Mouse (Mus musculus): Measurements from ENCODE around the gene Alkbh2. TPM values are rescaled to one million over a fixed set of nuclear protein-coding genes. Genes with fewer than 3 reads are reported as not detected.

The Alkbh2 gene
- polyA plus RNA-seq, 1 experiment from 2014 or later = 11.8 TPM

DNA sequence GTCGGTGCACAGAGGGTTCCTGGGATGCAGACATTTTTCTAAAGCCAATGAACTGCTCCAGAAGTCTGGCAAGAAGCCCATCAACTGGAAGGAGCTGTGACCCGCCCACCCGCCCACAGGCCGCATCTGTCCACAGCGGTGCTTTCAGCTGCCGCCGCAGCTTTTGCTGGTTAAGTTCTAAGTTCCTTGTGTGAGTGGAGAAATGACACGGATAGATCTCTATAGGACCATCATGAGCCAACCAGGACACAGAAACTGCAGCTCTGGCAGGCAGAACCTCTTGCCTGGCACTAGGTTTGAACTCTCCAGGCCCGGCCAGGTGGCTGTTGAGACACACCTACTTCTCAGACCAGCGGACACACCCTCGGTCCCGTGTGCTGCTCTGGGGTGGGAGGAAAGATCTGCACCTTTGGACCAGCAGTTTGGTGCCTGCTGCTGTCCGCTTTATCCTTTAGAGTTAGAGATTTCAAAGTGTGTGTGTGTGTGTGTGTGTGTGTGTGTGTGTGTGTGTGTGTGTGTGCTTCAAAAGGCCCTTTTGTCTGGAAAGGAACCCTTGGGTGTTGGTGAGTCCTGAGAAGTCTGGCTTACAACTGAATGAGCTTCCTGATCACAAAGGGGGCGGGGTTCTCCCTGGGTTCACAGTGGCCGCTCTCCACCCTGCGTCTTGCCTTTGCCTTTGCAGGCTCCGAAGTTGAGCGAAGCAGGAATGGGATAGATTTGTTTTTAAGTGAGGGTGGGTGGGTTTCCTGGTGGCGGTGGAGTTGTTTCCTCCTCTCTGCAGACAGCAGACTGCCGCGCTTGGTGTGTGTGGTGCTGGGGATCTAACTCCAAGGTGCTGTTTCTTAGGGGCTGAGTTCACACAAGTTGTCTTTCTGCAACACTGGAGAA is 10.5 kb upstream of the Alkbh2 start:
- ATAC-seq (ENCODE audit: insufficient number of reproducible peaks, insufficient read depth, low FRiP score, low TSS enrichment, low read depth) = no peak
- Histone ChIP-seq H3K9ac (no peak overlapping the region), H3K36me3 (peaks cover 43% of the 10 kb centered on the region), H3K27me3 (no peaks in the 10 kb centered on the region), H3K27ac (peak overlapping the region; percentile 51), H3K4me1 (peaks cover 15% of the 10 kb centered on the region), H3K9me3 (no peaks in the 10 kb centered on the region), H3K4me2 (no peak overlapping the region), H3K4me3 (no peak overlapping the region)
- WGBS = 75% methylated on average over 21 of the region's 21 CpGs

GRCm38 (mm10) chr5:114137481-114138276 is 9.7 kb upstream of the Alkbh2 start:
- Histone ChIP-seq H3K36me3 (peaks cover 45% of the 10 kb centered on the region), H3K9ac (no peak overlapping the region), H3K27me3 (no peaks in the 10 kb centered on the region), H3K4me2 (no peak overlapping the region), H3K27ac (no peak overlapping the region), H3K9me3 (no peaks in the 10 kb centered on the region), H3K4me1 (peaks cover 19% of the 10 kb centered on the region), H3K4me3 (no peak overlapping the region)
- 82% methylated on average over 15 of the region's 15 CpGs for WGBS
- ATAC-seq (ENCODE audit: insufficient number of reproducible peaks, insufficient read depth, low FRiP score, low TSS enrichment, low read depth) = no peak

DNA sequence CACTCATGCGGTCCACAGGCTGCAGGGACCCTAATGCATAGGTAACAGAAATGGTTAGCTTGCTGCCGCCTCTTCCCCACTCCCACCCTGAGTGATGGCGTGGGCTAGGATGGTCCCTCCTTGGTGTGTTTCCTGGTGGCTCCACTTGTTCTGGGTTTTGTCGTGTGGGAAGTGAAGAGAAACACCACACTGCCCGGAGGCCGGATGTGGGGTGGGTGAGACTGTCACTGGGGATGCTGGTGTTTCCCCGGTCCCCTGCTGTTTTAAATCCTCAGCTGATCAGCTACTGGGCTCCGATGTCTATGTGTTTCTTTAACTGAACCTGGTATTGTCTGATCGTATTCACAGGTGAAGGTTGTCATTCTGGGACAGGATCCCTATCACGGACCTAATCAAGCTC is 7.5 kb upstream of the Alkbh2 start:
- Histone ChIP-seq H3K27ac (no peak overlapping the region), H3K36me3 (peaks cover 45% of the 10 kb centered on the region), H3K9ac (0 out of 2 replicates have a peak overlapping the region, but pooled peaks have one; percentile 46), H3K27me3 (no peaks in the 10 kb centered on the region), H3K4me2 (no peak overlapping the region), H3K4me3 (no peak overlapping the region), H3K9me3 (no peaks in the 10 kb centered on the region), H3K4me1 (peaks cover 34% of the 10 kb centered on the region)
- ATAC-seq (ENCODE audit: insufficient number of reproducible peaks, insufficient read depth, low FRiP score, low TSS enrichment, low read depth) = no peak
- WGBS = 93% methylated on average over 10 of the region's 10 CpGs

GRCm38 (mm10) chr5:114134091-114134534 is 6.1 kb upstream of the Alkbh2 start:
- Histone ChIP-seq H3K27ac (no peak overlapping the region), H3K27me3 (no peaks in the 10 kb centered on the region), H3K4me1 (peaks cover 38% of the 10 kb centered on the region), H3K9me3 (no peaks in the 10 kb centered on the region), H3K36me3 (peaks cover 37% of the 10 kb centered on the region), H3K4me2 (no peak overlapping the region), H3K4me3 (no peak overlapping the region), H3K9ac (peak overlapping the region; percentile 27; the same call in 1 of the 2 replicates)
- WGBS = 48% methylated on average over 6 of the region's 6 CpGs
- no peak for ATAC-seq (ENCODE audit: insufficient number of reproducible peaks, insufficient read depth, low FRiP score, low TSS enrichment, low read depth)

- ATAC-seq (ENCODE audit: insufficient number of reproducible peaks, insufficient read depth, low FRiP score, low TSS enrichment, low read depth) = no peak
- WGBS = 90% methylated on average over 6 of the region's 6 CpGs
- Histone ChIP-seq H3K27me3 (no peaks in the 10 kb centered on the region), H3K27ac (no peak overlapping the region), H3K9me3 (no peaks in the 10 kb centered on the region), H3K4me3 (no peak overlapping the region), H3K9ac (no peak overlapping the region), H3K4me1 (peaks cover 40% of the 10 kb centered on the region), H3K36me3 (peaks cover 33% of the 10 kb centered on the region), H3K4me2 (peak overlapping the region; percentile 97; the same call in 1 of the 2 replicates)
Observed at GRCm38 (mm10) chr5:114132841-114133240, 4.8 kb upstream of the Alkbh2 start.

- H3K4me1 ChIP-seq = peaks cover 43% of the 10 kb centered on the region
- under 1% methylated on average over 15 of the region's 15 CpGs for WGBS
- peak overlapping the region; percentile 84 for H3K4me3 ChIP-seq
- no peaks in the 10 kb centered on the region for H3K9me3 ChIP-seq
- no peaks in the 10 kb centered on the region for H3K27me3 ChIP-seq
- peaks cover 20% of the 10 kb centered on the region; the same call in 1 of the 2 replicates for H3K36me3 ChIP-seq
- peak overlapping the region; percentile 74 for H3K27ac ChIP-seq
- ATAC-seq (ENCODE audit: insufficient number of reproducible peaks, insufficient read depth, low FRiP score, low TSS enrichment, low read depth) = no peak
- peak overlapping the region; percentile 77 for H3K9ac ChIP-seq
- peak overlapping the region; percentile 97 for H3K4me2 ChIP-seq
Observed at GRCm38 (mm10) chr5:114131521-114131840, 3.5 kb upstream of the Alkbh2 start.

DNA sequence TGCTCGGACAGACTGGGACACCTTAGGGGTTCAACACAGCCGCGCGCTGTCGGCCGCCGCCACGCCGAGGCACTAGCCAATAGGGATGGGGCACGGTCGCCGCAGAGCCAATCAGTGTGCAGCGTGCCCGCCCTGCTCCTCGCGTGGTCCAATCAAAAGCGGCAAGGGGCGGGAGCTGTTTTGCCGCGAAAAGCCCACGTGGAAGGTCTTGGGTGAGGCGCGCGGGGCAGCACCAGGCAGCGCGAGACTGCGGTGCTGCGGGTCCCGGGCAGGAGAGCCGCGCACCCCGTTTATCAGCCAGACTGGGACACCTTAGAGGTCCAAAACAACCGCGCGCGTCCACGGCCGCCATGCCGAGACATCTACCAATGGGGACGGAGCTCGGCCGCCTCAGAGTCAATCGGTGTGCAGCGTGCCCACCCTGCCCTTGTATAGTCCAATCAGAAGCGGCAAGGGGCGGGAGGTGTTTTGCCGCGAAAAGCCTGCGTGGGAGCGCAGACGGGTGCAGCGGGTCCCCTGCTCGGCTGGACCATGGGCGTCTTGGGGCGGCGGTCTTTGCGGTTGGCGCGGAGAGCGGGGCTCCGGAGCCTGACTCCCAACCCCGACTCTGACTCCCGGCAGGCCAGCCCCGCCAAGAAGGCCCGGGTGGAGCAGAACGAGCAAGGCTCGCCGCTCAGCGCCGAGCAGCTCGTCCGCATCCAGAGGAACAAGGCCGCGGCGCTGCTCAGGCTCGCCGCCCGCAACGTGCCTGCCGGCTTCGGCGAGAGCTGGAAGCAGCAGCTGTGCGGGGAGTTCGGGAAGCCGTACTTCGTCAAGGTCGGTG is 2.9 kb upstream of the Alkbh2 start:
- Histone ChIP-seq H3K9ac (peak overlapping the region; percentile 77), H3K4me2 (peak overlapping the region; percentile 97), H3K4me1 (peaks cover 43% of the 10 kb centered on the region), H3K9me3 (no peaks in the 10 kb centered on the region), H3K36me3 (0 out of 2 replicates have a peak, but pooled peaks cover 15% of the 10 kb centered on the region), H3K27ac (peak overlapping the region; percentile 74), H3K27me3 (no peaks in the 10 kb centered on the region), H3K4me3 (peak overlapping the region; percentile 84)
- peak; percentile 98 for ATAC-seq (ENCODE audit: insufficient number of reproducible peaks, insufficient read depth, low FRiP score, low TSS enrichment, low read depth)
- WGBS = under 1% methylated on average over 86 of the region's 87 CpGs

GRCm38 (mm10) chr5:114130211-114130605 is 2.2 kb upstream of the Alkbh2 start, which contains the start of gene Ung:
Gene Ung, plus strand, starts transcription at chr5:114130386.
- no peaks in the 10 kb centered on the region for H3K9me3 ChIP-seq
- H3K4me1 ChIP-seq = peaks cover 43% of the 10 kb centered on the region
- H3K4me2 ChIP-seq = peak within 1 kb of the TSS; percentile 97
- peak within 1 kb of the TSS; percentile 77 for H3K9ac ChIP-seq
- 0% methylated on average over 26 of the region's 29 CpGs for WGBS
- peak within 1 kb of the TSS; percentile 74 for H3K27ac ChIP-seq
- ATAC-seq (ENCODE audit: insufficient number of reproducible peaks, insufficient read depth, low FRiP score, low TSS enrichment, low read depth) = peak; percentile 27; the same call in 1 of the 2 replicates
- peak within 1 kb of the TSS; percentile 84 for H3K4me3 ChIP-seq
- peaks cover 17% of the 10 kb centered on the region; the same call in 1 of the 2 replicates for H3K36me3 ChIP-seq
- no peaks in the 10 kb centered on the region for H3K27me3 ChIP-seq

GRCm38 (mm10) chr5:114129550-114130210 is 1.7 kb upstream of the Alkbh2 start:
- no peak for ATAC-seq (ENCODE audit: insufficient number of reproducible peaks, insufficient read depth, low FRiP score, low TSS enrichment, low read depth)
- Histone ChIP-seq H3K9ac (peak overlapping the region; percentile 77; the same call in 1 of the 2 replicates), H3K4me2 (peak overlapping the region; percentile 97), H3K27ac (no peak overlapping the region), H3K4me3 (peak overlapping the region; percentile 84), H3K4me1 (peaks cover 43% of the 10 kb centered on the region), H3K27me3 (no peaks in the 10 kb centered on the region), H3K9me3 (no peaks in the 10 kb centered on the region), H3K36me3 (peaks cover 20% of the 10 kb centered on the region; the same call in 1 of the 2 replicates)
- WGBS = 79% methylated on average over 15 of the region's 15 CpGs

DNA sequence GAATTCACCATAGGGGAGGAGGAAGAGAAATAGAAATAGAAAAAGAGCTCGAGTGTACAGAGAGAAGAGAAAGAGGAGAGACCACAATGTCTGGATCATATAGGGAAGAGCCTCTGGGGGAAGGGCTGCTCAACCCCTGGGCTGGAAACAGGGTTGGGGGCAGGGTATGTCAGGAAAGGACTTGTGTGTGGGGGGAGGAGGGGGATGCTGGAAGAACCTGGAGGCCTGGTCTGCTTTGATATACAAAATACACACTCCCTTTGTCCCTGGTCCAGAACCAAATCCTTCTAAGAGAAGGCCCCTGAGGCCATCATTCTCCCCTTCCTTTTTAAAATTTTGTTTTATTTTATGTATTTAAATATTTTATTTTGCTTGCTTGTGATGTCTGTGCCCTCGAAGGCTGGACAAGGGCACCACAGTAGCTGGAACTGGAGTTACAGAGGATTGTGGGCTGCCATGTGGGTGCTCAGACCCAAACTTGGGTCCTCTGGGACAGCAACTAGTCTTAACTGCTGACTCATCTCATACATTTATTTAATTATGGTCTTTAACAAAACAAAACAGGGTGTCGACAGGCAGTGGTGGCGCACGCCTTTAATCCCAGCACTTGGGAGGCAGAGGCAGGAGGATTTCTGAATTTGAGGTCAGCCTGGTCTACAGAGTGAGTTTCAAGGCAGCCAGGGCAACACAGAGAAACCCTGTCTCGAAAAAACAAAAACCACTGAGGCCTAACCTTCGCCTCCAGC is 1.3 kb downstream of the Alkbh2 start:
- Histone ChIP-seq H3K4me3 (peak overlapping the region; percentile 68), H3K27ac (no peak overlapping the region), H3K9ac (no peak overlapping the region), H3K4me2 (peak overlapping the region; percentile 96), H3K4me1 (peaks cover 18% of the 10 kb centered on the region), H3K27me3 (no peaks in the 10 kb centered on the region), H3K9me3 (no peaks in the 10 kb centered on the region), H3K36me3 (peaks cover 40% of the 10 kb centered on the region)
- WGBS = 75% methylated on average over 7 of the region's 7 CpGs
- ATAC-seq (ENCODE audit: insufficient number of reproducible peaks, insufficient read depth, low FRiP score, low TSS enrichment, low read depth) = no peak

All from embryonic facial prominence, embryonic 13.5 days (tissue).